Mouse (Mus musculus): Measurements from ENCODE around the gene Hnrnpa3. TPM values are rescaled to one million over a fixed set of nuclear protein-coding genes. Genes with fewer than 3 reads are reported as not detected.

The Hnrnpa3 gene
- polyA plus RNA-seq, 1 experiment from 2014 or later: 301 TPM

- no peak for DNase-seq (ENCODE audit: low spot score)
- no peak for ATAC-seq (ENCODE audit: insufficient read depth, low FRiP score, low TSS enrichment)
- no peak overlapping the region for H3K4me3 ChIP-seq (ENCODE audit: low read depth, low read length)
- H3K36me3 ChIP-seq (ENCODE audit: control insufficient read depth, insufficient read depth, low read length): no peaks in the 10 kb centered on the region
- no peak overlapping the region for H3K27ac ChIP-seq (ENCODE audit: low read depth, low read length)
- H3K4me1 ChIP-seq (ENCODE audit: control insufficient read depth, insufficient read depth, low read length): peaks cover 3% of the 10 kb centered on the region; the same call in 1 of the 2 replicates
- H3K9ac ChIP-seq (ENCODE audit: low read length): no peak overlapping the region
- no peak overlapping the region for H3K4me2 ChIP-seq (ENCODE audit: low read depth)
- no peaks in the 10 kb centered on the region for H3K27me3 ChIP-seq (ENCODE audit: control insufficient read depth, insufficient read depth, low read length)
- 5% methylated on average over 1 of the region's 1 CpGs for WGBS
- H3K9me3 ChIP-seq (ENCODE audit: control insufficient read depth, low read length): no peaks in the 10 kb centered on the region
These were observed 48.4 kb downstream of the Hnrnpa3 start for GRCm38 (mm10) chr2:75707420-75707819.

GRCm38 (mm10) chr2:75713083-75713482, 54.0 kb downstream of the Hnrnpa3 start:
- Histone ChIP-seq H3K4me3 (ENCODE audit: low read depth, low read length) (no peak overlapping the region), H3K27ac (ENCODE audit: low read depth, low read length) (no peak overlapping the region), H3K9me3 (ENCODE audit: control insufficient read depth, low read length) (no peaks in the 10 kb centered on the region), H3K36me3 (ENCODE audit: control insufficient read depth, insufficient read depth, low read length) (no peaks in the 10 kb centered on the region), H3K4me2 (ENCODE audit: low read depth) (no peak overlapping the region), H3K27me3 (ENCODE audit: control insufficient read depth, insufficient read depth, low read length) (no peaks in the 10 kb centered on the region), H3K9ac (ENCODE audit: low read length) (no peak overlapping the region), H3K4me1 (ENCODE audit: control insufficient read depth, insufficient read depth, low read length) (0 out of 2 replicates have a peak, but pooled peaks cover 2% of the 10 kb centered on the region)
- ATAC-seq (ENCODE audit: insufficient read depth, low FRiP score, low TSS enrichment) (no peak), DNase-seq (ENCODE audit: low spot score) (no peak)
- WGBS: 85% methylated on average over 3 of the region's 3 CpGs

DNA sequence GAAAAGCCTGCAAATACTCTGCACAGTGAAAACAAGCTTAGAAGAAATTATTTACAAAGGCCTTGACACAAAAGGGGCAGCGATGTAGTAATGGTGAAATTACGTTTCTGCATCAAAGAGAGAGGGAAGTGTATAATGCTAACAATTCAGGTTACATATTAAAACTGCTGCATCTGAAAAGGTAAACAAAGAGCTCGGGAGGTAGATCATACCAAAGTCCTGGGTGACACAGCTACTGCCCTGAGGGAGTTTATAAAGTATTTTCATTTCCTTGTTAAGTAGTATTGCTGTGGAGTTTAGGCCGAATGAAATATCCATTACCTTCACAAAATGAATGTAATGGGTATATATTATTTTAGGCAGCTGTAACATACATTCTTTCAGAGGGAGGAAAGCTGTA, 55.7 kb downstream of the Hnrnpa3 start:
- Histone ChIP-seq H3K27ac (ENCODE audit: low read depth, low read length) (no peak overlapping the region), H3K4me1 (ENCODE audit: control insufficient read depth, insufficient read depth, low read length) (0 out of 2 replicates have a peak, but pooled peaks cover 2% of the 10 kb centered on the region), H3K4me2 (ENCODE audit: low read depth) (no peak overlapping the region), H3K27me3 (ENCODE audit: control insufficient read depth, insufficient read depth, low read length) (no peaks in the 10 kb centered on the region), H3K36me3 (ENCODE audit: control insufficient read depth, insufficient read depth, low read length) (no peaks in the 10 kb centered on the region), H3K4me3 (ENCODE audit: low read depth, low read length) (no peak overlapping the region), H3K9ac (ENCODE audit: low read length) (no peak overlapping the region), H3K9me3 (ENCODE audit: control insufficient read depth, low read length) (no peaks in the 10 kb centered on the region)
- ATAC-seq (ENCODE audit: insufficient read depth, low FRiP score, low TSS enrichment) (no peak), DNase-seq (ENCODE audit: low spot score) (no peak)
- 82% methylated on average over 4 of the region's 4 CpGs for WGBS

DNA sequence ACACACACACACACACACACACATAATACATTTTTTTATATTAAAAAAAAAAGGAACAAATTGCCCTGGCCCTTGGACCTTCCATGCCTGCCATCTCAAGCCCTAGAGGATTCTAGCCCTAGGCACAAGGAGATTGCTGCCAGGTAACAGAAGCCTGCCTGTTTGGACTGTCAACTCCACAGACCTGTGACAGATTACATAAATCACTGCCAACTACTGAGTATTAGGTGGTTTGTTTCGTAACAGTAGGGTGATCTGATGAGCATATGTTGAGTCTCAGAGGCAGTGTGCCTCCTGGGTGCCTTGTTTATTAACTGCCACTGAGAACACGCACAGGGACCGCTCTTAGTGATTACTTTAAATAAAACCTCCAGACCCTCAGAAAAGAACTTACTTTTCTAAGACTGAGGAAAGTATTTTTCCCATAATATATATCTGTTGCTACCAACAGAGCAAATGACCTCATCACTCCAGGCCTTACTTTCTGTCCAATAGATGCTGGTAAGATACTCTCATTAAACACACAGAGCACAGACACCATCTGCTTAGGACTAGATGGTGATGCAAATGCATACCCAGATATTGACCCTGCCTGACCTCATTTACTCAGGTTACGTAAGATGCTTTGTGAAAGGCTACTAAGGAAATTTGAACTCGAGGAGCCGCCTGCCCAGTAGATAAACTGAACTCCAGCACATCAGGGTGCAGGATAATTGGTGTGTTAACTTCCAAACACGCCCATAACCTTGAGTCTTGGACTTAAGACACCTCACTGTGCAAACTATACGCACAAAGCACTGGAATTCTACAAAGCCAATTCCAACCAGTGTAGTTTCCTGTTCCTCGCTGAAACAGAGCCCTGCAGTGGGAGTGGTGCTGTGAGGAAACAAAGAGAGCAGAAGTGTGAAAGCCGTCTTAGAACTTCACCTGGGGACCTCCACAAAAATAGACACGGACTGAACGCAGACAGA, 57.3 kb downstream of the Hnrnpa3 start:
- no peak for ATAC-seq (ENCODE audit: insufficient read depth, low FRiP score, low TSS enrichment)

More for the DNA sequence above, 57.3 kb downstream of the Hnrnpa3 start:
- H3K4me1 ChIP-seq (ENCODE audit: control insufficient read depth, insufficient read depth, low read length): 0 out of 2 replicates have a peak, but pooled peaks cover 2% of the 10 kb centered on the region
- no peak overlapping the region for H3K4me3 ChIP-seq (ENCODE audit: low read depth, low read length)
- no peak overlapping the region for H3K27ac ChIP-seq (ENCODE audit: low read depth, low read length)
- H3K9me3 ChIP-seq (ENCODE audit: control insufficient read depth, low read length): no peaks in the 10 kb centered on the region
- H3K27me3 ChIP-seq (ENCODE audit: control insufficient read depth, insufficient read depth, low read length): no peaks in the 10 kb centered on the region
- no peaks in the 10 kb centered on the region for H3K36me3 ChIP-seq (ENCODE audit: control insufficient read depth, insufficient read depth, low read length)
- H3K9ac ChIP-seq (ENCODE audit: low read length): no peak overlapping the region
- no peak for DNase-seq (ENCODE audit: low spot score)
- no peak overlapping the region for H3K4me2 ChIP-seq (ENCODE audit: low read depth)
- 49% methylated on average over 12 of the region's 12 CpGs for WGBS

Small RNA genes within 50 kb of the gene (microRNA-seq; reads per million reads assigned to microRNA genes)
- not detected for gene Gm24574

Other genes with a start within 250 kb of the Hnrnpa3 start
- gene Nfe2l2, start 45.4 kb downstream of the Hnrnpa3 start, polyA plus RNA-seq (2014; fragmentation: Nextera tagmentation; extraction: Ambion mirVana): 26.5 and 31.4 TPM in 2 replicates
- gene Agps, start 172.9 kb downstream of the Hnrnpa3 start, polyA plus RNA-seq (2014; fragmentation: Nextera tagmentation; extraction: Ambion mirVana): 61.4 and 66.2 TPM in 2 replicates

Measured in neural tube, embryonic 11.5 days (tissue).